Mouse (Mus musculus): ENCODE data around the gene Plxna4. TPM values are rescaled to one million over a fixed set of nuclear protein-coding genes. Genes with fewer than 3 reads are reported as not detected.

Gene Plxna4
- polyA plus RNA-seq (2015; fragmentation: Nextera tagmentation; extraction: Ambion mirVana) = 0.91 and 1.1 TPM in 2 replicates

DNA sequence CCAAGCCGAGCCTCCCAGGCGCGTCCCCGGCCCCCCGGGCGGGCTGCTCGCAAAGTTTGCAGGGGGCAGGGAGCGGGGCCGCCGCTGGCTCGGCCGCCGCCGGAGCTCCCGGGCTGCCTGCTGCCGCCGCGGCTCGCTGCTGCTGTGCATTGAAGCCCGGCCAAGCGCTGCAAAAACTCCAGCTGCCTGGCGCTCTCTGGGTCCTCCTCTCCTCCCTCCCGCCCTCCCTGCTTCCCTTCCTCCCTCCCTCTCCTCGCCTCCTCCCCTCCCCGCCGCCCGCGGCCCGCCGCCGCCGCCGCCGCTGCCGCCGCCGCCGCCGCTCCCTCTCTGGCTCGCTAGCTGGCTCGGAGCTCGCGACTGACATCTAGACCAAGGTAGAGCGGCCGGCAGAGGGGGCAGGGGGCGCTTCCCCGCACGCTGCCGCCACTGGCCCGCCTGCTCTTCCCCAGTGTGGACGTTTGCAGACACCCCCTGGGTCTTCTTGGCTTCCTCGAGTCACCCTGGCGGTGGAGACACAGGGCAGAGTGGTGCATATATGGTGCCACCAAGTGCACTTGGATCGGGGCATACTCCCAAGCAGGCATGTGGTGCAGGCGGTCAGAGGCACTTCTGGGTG is at the start of gene Plxna4:
Gene Plxna4 (minus strand): TSS at position 137 of the 616 bp plus-strand sequence.
- Histone ChIP-seq H3K27ac (ENCODE audit: low read depth, low read length) (no peak within 1 kb of the TSS), H3K9me3 (ENCODE audit: control insufficient read depth) (no peaks in the 10 kb centered on the region), H3K4me3 (ENCODE audit: low read depth, low read length) (peak within 1 kb of the TSS; percentile 60), H3K36me3 (ENCODE audit: control insufficient read depth, insufficient read depth) (no peaks in the 10 kb centered on the region), H3K9ac (ENCODE audit: low read depth, low read length) (peak within 1 kb of the TSS; percentile 54), H3K27me3 (replicated peaks; ENCODE audit: control insufficient read depth, insufficient read depth, low read length) (peaks cover 72% of the 10 kb centered on the region), H3K4me1 (replicated peaks; ENCODE audit: control insufficient read depth, insufficient read depth, low read length) (no peaks in the 10 kb centered on the region), H3K4me2 (replicated peaks; ENCODE audit: low read depth) (peak within 1 kb of the TSS; percentile 99)
- peak; percentile 46 for TF ChIP-seq CTCF (IDR thresholded peaks at IDR 0.05; ENCODE audit: low read depth)
- ATAC-seq = peak; percentile 42; the same call in 1 of the 2 replicates
- WGBS = 2% methylated on average over 18 of the region's 55 CpGs

DNA sequence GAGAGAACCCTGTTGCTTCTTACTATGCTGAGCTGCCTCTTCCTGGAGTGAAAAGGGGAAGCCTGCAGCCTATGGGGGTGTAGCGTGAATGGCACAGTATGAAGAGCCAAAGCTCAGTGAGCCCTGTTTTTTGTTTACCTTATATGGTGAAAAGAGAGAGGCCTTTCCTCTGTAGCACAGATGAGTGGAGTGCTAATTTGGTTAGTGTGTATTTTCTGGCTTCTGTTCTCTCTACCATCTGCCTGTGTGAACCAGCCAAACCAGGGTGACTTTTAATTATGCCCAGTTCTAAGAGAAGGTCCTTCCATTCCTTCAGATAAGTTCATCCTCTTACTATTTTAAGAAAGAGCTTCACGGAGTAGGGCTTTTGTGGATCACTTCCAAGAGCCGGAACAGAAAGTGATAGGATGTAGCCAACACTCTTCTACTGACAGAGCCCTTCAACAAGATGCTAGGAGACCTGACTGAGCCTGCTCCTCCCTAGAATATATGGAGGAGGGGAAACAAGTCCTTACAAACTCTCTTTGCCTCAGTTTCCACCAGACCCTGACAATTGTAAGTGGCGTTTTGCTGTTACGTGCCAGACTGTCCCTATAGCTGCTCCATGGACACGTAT is 49.7 kb upstream of the Plxna4 start:
- TF ChIP-seq CTCF (IDR thresholded peaks at IDR 0.05; ENCODE audit: low read depth) = no peak
- H3K4me1 ChIP-seq (replicated peaks; ENCODE audit: control insufficient read depth, insufficient read depth, low read length) = no peaks in the 10 kb centered on the region
- WGBS = 79% methylated on average over 6 of the region's 6 CpGs
- no peak overlapping the region for H3K9ac ChIP-seq (ENCODE audit: low read depth, low read length)
- H3K4me2 ChIP-seq (replicated peaks; ENCODE audit: low read depth) = no peak overlapping the region
- no peak overlapping the region for H3K4me3 ChIP-seq (ENCODE audit: low read depth, low read length)
- no peaks in the 10 kb centered on the region for H3K27me3 ChIP-seq (replicated peaks; ENCODE audit: control insufficient read depth, insufficient read depth, low read length)
- ATAC-seq = no peak
- no peaks in the 10 kb centered on the region for H3K36me3 ChIP-seq (ENCODE audit: control insufficient read depth, insufficient read depth)
- H3K9me3 ChIP-seq (ENCODE audit: control insufficient read depth) = no peaks in the 10 kb centered on the region
- no peak overlapping the region for H3K27ac ChIP-seq (ENCODE audit: low read depth, low read length)

- Histone ChIP-seq H3K27ac (ENCODE audit: low read depth, low read length) (no peak overlapping the region), H3K4me3 (ENCODE audit: low read depth, low read length) (no peak overlapping the region), H3K4me1 (replicated peaks; ENCODE audit: control insufficient read depth, insufficient read depth, low read length) (no peaks in the 10 kb centered on the region), H3K27me3 (replicated peaks; ENCODE audit: control insufficient read depth, insufficient read depth, low read length) (no peaks in the 10 kb centered on the region), H3K9me3 (ENCODE audit: control insufficient read depth) (no peaks in the 10 kb centered on the region), H3K36me3 (ENCODE audit: control insufficient read depth, insufficient read depth) (no peaks in the 10 kb centered on the region), H3K4me2 (replicated peaks; ENCODE audit: low read depth) (no peak overlapping the region), H3K9ac (ENCODE audit: low read depth, low read length) (no peak overlapping the region)
- TF ChIP-seq CTCF (IDR thresholded peaks at IDR 0.05; ENCODE audit: low read depth) = no peak
- ATAC-seq = no peak
These were observed 22.7 kb upstream of the Plxna4 start for GRCm38 (mm10) chr6:32610712-32611111.

DNA sequence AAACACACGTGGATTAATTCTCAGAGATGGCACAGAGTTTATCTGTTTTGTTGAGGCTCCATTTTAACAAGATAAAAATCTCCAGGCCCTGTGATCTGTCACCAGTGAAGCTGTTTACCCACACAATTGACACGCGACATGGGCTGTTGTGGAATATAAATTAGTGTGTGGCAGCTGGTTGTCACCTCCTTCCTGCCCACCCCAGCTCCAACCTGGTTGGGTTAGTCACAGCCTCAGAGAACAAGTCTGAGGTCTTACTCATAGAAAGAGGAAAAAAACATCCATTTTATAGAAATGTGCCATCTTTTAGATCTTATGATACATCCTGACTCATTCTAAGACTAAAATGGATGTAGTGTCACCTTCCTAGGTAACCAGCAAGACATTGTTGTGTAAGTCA is 18.8 kb upstream of the Plxna4 start:
- Histone ChIP-seq H3K4me1 (replicated peaks; ENCODE audit: control insufficient read depth, insufficient read depth, low read length) (no peaks in the 10 kb centered on the region), H3K9ac (ENCODE audit: low read depth, low read length) (no peak overlapping the region), H3K27me3 (replicated peaks; ENCODE audit: control insufficient read depth, insufficient read depth, low read length) (no peaks in the 10 kb centered on the region), H3K27ac (ENCODE audit: low read depth, low read length) (no peak overlapping the region), H3K4me3 (ENCODE audit: low read depth, low read length) (no peak overlapping the region), H3K36me3 (ENCODE audit: control insufficient read depth, insufficient read depth) (no peaks in the 10 kb centered on the region), H3K9me3 (ENCODE audit: control insufficient read depth) (no peaks in the 10 kb centered on the region), H3K4me2 (replicated peaks; ENCODE audit: low read depth) (no peak overlapping the region)
- WGBS = 29% methylated on average over 3 of the region's 3 CpGs
- TF ChIP-seq CTCF (IDR thresholded peaks at IDR 0.05; ENCODE audit: low read depth) = no peak
- no peak for ATAC-seq

GRCm38 (mm10) chr6:32605581-32605980 is 17.6 kb upstream of the Plxna4 start:
- no peak for ATAC-seq
- Histone ChIP-seq H3K27ac (ENCODE audit: low read depth, low read length) (no peak overlapping the region), H3K4me3 (ENCODE audit: low read depth, low read length) (no peak overlapping the region), H3K4me1 (replicated peaks; ENCODE audit: control insufficient read depth, insufficient read depth, low read length) (no peaks in the 10 kb centered on the region), H3K4me2 (replicated peaks; ENCODE audit: low read depth) (no peak overlapping the region), H3K27me3 (replicated peaks; ENCODE audit: control insufficient read depth, insufficient read depth, low read length) (no peaks in the 10 kb centered on the region), H3K9ac (ENCODE audit: low read depth, low read length) (no peak overlapping the region), H3K9me3 (ENCODE audit: control insufficient read depth) (no peaks in the 10 kb centered on the region), H3K36me3 (ENCODE audit: control insufficient read depth, insufficient read depth) (no peaks in the 10 kb centered on the region)
- TF ChIP-seq CTCF (IDR thresholded peaks at IDR 0.05; ENCODE audit: low read depth) = no peak
- WGBS = 26% methylated on average over 3 of the region's 3 CpGs

DNA sequence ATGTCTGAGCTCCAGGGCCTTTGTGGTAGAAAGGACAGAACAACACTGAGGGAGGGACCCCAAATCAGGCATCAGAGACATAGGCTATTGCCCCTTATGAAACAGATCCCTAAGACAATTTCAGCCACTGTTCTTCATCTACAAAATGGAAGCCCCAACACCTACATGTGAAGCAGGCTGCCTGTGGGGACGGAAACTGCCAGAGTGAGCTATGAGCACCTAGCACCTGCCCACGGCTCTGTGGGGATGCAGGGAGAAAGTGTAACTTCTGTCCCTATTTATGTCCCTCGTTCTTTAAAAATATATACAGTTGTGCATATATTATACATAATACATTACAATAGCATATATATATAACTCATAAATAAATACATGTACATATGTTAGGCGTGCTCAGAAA is 16.9 kb upstream of the Plxna4 start:
- Histone ChIP-seq H3K9ac (ENCODE audit: low read depth, low read length) (no peak overlapping the region), H3K4me1 (replicated peaks; ENCODE audit: control insufficient read depth, insufficient read depth, low read length) (no peaks in the 10 kb centered on the region), H3K27me3 (replicated peaks; ENCODE audit: control insufficient read depth, insufficient read depth, low read length) (no peaks in the 10 kb centered on the region), H3K4me2 (replicated peaks; ENCODE audit: low read depth) (no peak overlapping the region), H3K36me3 (ENCODE audit: control insufficient read depth, insufficient read depth) (no peaks in the 10 kb centered on the region), H3K4me3 (ENCODE audit: low read depth, low read length) (no peak overlapping the region), H3K9me3 (ENCODE audit: control insufficient read depth) (no peaks in the 10 kb centered on the region), H3K27ac (ENCODE audit: low read depth, low read length) (no peak overlapping the region)
- WGBS = 81% methylated on average over 4 of the region's 4 CpGs
- no peak for TF ChIP-seq CTCF (IDR thresholded peaks at IDR 0.05; ENCODE audit: low read depth)
- no peak for ATAC-seq
